Mouse (Mus musculus) neural tube, embryonic 13.5 days (tissue): Measurements from ENCODE around the gene Arl6ip6. TPM values are rescaled to one million over a fixed set of nuclear protein-coding genes. Genes with fewer than 3 reads are reported as not detected.

Experiments
- ATAC-seq: fragments of 200-750 bp; cut with Nextera tagmentation; 2 replicates; pipeline ENCODE4 v1.8.0; 2017; ENCODE audit warnings: low read depth, mild to moderate bottlenecking, moderate TSS enrichment, moderate library complexity
- H3K27ac ChIP-seq: fragments of 300-500 bp; sonication (generic); replicated peaks from 2 replicates; pipeline ENCODE4 v1.5.1; 2015; ENCODE audit warnings: moderate library complexity, mild to moderate bottlenecking, inconsistent platforms
- H3K27me3 ChIP-seq: fragments of 300-500 bp; sonication (generic); 2 replicates; pipeline ENCODE4 v1.6.1; 2015; ENCODE audit warnings: mild to moderate bottlenecking, inconsistent platforms
- H3K36me3 ChIP-seq: fragments of 300-500 bp; sonication (generic); 2 replicates; pipeline ENCODE4 v1.6.1; 2015; ENCODE audit warnings: mild to moderate bottlenecking, inconsistent platforms
- H3K4me1 ChIP-seq: fragments of 300-500 bp; sonication (generic); replicated peaks from 2 replicates; pipeline ENCODE4 v1.6.1; 2015; ENCODE audit warnings: inconsistent platforms
- H3K4me2 ChIP-seq: fragments of 300-500 bp; sonication (generic); 2 replicates; pipeline ENCODE4 v1.6.1; 2015; ENCODE audit warnings: inconsistent platforms, mild to moderate bottlenecking, moderate library complexity
- H3K4me3 ChIP-seq: fragments of 300-500 bp; sonication (generic); 2 replicates; pipeline ENCODE4 v1.5.1; 2015; ENCODE audit warnings: mild to moderate bottlenecking, inconsistent platforms
- H3K9ac ChIP-seq: fragments of 300-500 bp; sonication (generic); 2 replicates; pipeline ENCODE4 v1.6.1; 2015; ENCODE audit warnings: moderate library complexity, mild to moderate bottlenecking, inconsistent platforms
- H3K9me3 ChIP-seq: fragments of 300-500 bp; sonication (generic); 2 replicates; pipeline ENCODE4 v1.6.1; 2016; ENCODE audit warnings: inconsistent platforms
- WGBS: fragments of 180-500 bp; shearing (Covaris S2); methylation state at CpG from one replicate; pipeline ENCODE4 v1.1.7; 2015; 5-methylcytosine and 5-hydroxymethylcytosine counted together
- polyA plus RNA-seq: library from polyadenylated mRNA; unstranded; fragments of >200 nt; fragmentation: Nextera tagmentation; extraction: Ambion mirVana; gene quantifications from 2 replicates; pipeline ENCODE4 v1.2.1, GENCODE M21; 2015

Arl6ip6 gene
- polyA plus RNA-seq, 1 experiment from 2014 or later: 31.1 TPM

GRCm38 (mm10) chr2:53204373-53205274 is 13.1 kb downstream of the Arl6ip6 start:
- H3K4me3 ChIP-seq: no peak overlapping the region
- peaks cover 17% of the 10 kb centered on the region; the same call in 1 of the 2 replicates for H3K36me3 ChIP-seq
- H3K27me3 ChIP-seq: no peaks in the 10 kb centered on the region
- no peak overlapping the region for H3K27ac ChIP-seq
- no peak overlapping the region for H3K4me2 ChIP-seq
- no peaks in the 10 kb centered on the region for H3K9me3 ChIP-seq
- 0 out of 2 replicates have a peak, but pooled peaks have one; percentile 11 for ATAC-seq
- no peak overlapping the region for H3K9ac ChIP-seq
- 80% methylated on average over 5 of the region's 5 CpGs for WGBS
- no peaks in the 10 kb centered on the region for H3K4me1 ChIP-seq

GRCm38 (mm10) chr2:53206749-53207148 is 15.2 kb downstream of the Arl6ip6 start:
- no peaks in the 10 kb centered on the region for H3K9me3 ChIP-seq
- no peak overlapping the region for H3K4me3 ChIP-seq
- peaks cover 17% of the 10 kb centered on the region for H3K36me3 ChIP-seq
- no peak overlapping the region for H3K27ac ChIP-seq
- no peaks in the 10 kb centered on the region for H3K27me3 ChIP-seq
- ATAC-seq: no peak
- H3K4me1 ChIP-seq: no peaks in the 10 kb centered on the region
- no peak overlapping the region for H3K9ac ChIP-seq
- no peak overlapping the region for H3K4me2 ChIP-seq

- Histone ChIP-seq H3K4me2 (no peak overlapping the region), H3K27me3 (no peaks in the 10 kb centered on the region), H3K27ac (no peak overlapping the region), H3K36me3 (peaks cover 47% of the 10 kb centered on the region), H3K9ac (no peak overlapping the region), H3K4me1 (no peaks in the 10 kb centered on the region), H3K9me3 (no peaks in the 10 kb centered on the region), H3K4me3 (no peak overlapping the region)
- WGBS: 95% methylated on average over 1 of the region's 1 CpGs
- ATAC-seq: no peak
Measured at GRCm38 (mm10) chr2:53213493-53213892, 22.0 kb downstream of the Arl6ip6 start.

GRCm38 (mm10) chr2:53222242-53222641 is 30.7 kb downstream of the Arl6ip6 start:
- Histone ChIP-seq H3K27me3 (no peaks in the 10 kb centered on the region), H3K4me3 (no peak overlapping the region), H3K4me2 (no peak overlapping the region), H3K36me3 (peaks cover 11% of the 10 kb centered on the region), H3K4me1 (no peaks in the 10 kb centered on the region), H3K9ac (no peak overlapping the region), H3K27ac (no peak overlapping the region), H3K9me3 (0 out of 2 replicates have a peak, but pooled peaks cover 5% of the 10 kb centered on the region)
- WGBS: 93% methylated on average over 5 of the region's 5 CpGs
- no peak for ATAC-seq

- no peak for ATAC-seq
Measured at GRCm38 (mm10) chr2:53256982-53257381, 65.5 kb downstream of the Arl6ip6 start.

More at GRCm38 (mm10) chr2:53256982-53257381, 65.5 kb downstream of the Arl6ip6 start:
- 56% methylated on average over 2 of the region's 2 CpGs for WGBS
- no peak overlapping the region for H3K27ac ChIP-seq
- no peaks in the 10 kb centered on the region for H3K9me3 ChIP-seq
- no peak overlapping the region for H3K4me2 ChIP-seq
- H3K36me3 ChIP-seq: no peaks in the 10 kb centered on the region
- H3K9ac ChIP-seq: no peak overlapping the region
- no peaks in the 10 kb centered on the region for H3K4me1 ChIP-seq
- H3K27me3 ChIP-seq: no peaks in the 10 kb centered on the region
- no peak overlapping the region for H3K4me3 ChIP-seq

Other genes with a start within 250 kb of the Arl6ip6 start
- 108 and 113 TPM in 2 replicates for gene Prpf40a, start 442 bp upstream of the Arl6ip6 start, polyA plus RNA-seq